Mouse (Mus musculus) lung, adult 2 months (tissue): ENCODE data around the gene Doc2b.

Experiments used
- CTCF ChIP-seq: fragments of 200-500 bp; IDR thresholded peaks from 2 replicates; pipeline ENCODE4 v1.5.1; 2011; ENCODE audit warnings: mild to moderate bottlenecking, low read length, control low read depth; ENCODE audit not compliant: insufficient read depth
- POLR2A ChIP-seq: fragments of 200-500 bp; IDR thresholded peaks from 2 replicates; pipeline ENCODE4 v1.6.1; 2011; ENCODE audit warnings: low read depth, mild to moderate bottlenecking, control low read depth, low read length, borderline replicate concordance; ENCODE audit errors: extremely low read depth

GRCm38 (mm10) chr11:75733227-75733940 is 62.5 kb downstream of the Doc2b start:
- TF ChIP-seq POLR2A = peak; percentile 22; the same call in 1 of the 2 replicates
- TF ChIP-seq CTCF = no peak
